Mouse (Mus musculus) MEL-GATA-1-ER (cell line): ENCODE measurements around the gene Cmc2.
A peak's percentile ranks its signal among the peaks of the same experiment; 100 is the strongest.

Source experiments
- DNase-seq: peaks from one replicate; pipeline ENCODE4 v3.0.0-alpha.2; 2012; ENCODE audit warnings: low read depth; ENCODE audit errors: extremely low read depth

Cmc2 gene

GRCm38 (mm10) chr8:116921337-116922059, at the start of gene Cmc2, which contains the start of gene Cenpn:
Gene Cmc2 (minus strand): TSS chr8:116921455.
Gene Cenpn (plus strand): TSS chr8:116921730.
- peak; percentile 83 for DNase-seq

- DNase-seq, result no peak
Observed at GRCm38 (mm10) chr8:116969531-116969930, 48.3 kb upstream of the Cmc2 start.

DNA sequence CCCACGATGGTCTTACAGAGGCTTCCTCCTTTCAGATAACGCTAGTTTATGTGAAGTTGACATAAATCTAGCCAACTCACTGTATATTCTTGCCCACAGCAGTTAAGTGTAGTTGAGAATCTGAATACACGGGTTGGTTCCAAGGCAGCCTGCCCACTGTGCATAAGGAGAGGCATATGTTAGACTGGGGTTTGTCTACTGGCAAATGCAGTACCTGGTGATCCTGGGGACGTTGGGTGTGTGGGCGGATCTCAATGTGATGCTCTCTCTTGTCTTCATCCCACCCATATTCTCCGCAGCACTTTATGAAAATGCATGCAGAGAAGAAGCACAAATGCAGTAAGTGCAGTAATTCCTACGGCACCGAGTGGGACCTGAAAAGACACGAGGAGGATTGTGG, 33.2 kb upstream of the Cmc2 start:
- DNase-seq, result no peak

GRCm38 (mm10) chr8:116952428-116952827, 31.2 kb upstream of the Cmc2 start:
- DNase-seq, result no peak

- no peak for DNase-seq
Observed at GRCm38 (mm10) chr8:116951778-116952177, 30.5 kb upstream of the Cmc2 start.

DNA sequence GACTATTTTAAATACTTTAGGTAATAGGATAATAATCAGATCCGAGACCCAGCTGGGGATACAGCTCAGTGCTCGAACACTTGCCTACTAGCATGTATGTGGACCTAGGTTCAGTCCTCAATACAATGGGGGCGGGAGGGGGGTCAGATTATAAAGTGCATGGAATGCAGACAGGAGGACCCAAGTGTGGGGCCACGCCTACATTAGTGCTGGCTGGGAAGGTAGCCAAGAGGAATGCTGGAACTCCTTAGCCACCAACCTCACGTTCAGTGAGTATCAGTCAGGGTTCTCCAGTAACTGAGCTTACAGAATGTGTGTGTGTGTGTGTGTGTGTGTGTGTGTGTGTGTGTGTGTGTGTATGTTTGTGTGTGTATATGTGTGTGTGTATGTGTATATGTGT, 30.1 kb upstream of the Cmc2 start:
- DNase-seq, result no peak

- DNase-seq, result peak; percentile 63
Observed at GRCm38 (mm10) chr8:116947589-116947988, 26.3 kb upstream of the Cmc2 start.

GRCm38 (mm10) chr8:116946851-116947250, 25.6 kb upstream of the Cmc2 start:
- no peak for DNase-seq

DNA sequence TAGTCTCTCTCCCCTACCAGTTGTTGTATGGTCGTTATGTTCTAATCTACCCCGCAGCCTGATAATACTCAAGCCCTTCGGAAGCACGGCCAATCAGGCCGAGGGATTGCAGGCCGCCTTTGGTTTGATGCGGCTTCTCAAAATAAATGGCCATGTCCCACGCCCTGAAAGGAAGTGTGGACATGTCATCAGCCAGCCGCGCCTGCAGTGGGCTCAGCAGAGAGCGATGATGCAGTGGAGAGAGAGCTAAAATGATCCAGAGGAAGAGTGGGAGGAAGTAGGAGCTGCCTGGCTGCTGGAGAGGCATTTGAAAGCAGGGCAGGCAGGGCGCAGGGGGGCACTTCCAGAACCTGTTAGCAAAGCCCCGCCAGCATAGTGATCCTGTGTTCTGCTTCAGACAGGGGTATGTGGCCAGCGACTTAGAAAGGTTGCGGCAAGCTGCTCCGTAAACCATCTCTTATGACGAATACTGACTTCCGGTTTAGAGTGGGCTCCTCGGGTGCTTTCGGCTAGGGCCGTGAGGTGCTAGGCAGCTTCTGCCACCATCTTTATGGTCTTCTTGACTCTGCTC, 25.1 kb upstream of the Cmc2 start:
- DNase-seq, result no peak

GRCm38 (mm10) chr8:116945169-116945910, 24.1 kb upstream of the Cmc2 start:
- no peak for DNase-seq

GRCm38 (mm10) chr8:116944385-116944696, 23.1 kb upstream of the Cmc2 start:
- no peak for DNase-seq

- DNase-seq, result no peak
Observed at GRCm38 (mm10) chr8:116943555-116944384, 22.5 kb upstream of the Cmc2 start.

DNA sequence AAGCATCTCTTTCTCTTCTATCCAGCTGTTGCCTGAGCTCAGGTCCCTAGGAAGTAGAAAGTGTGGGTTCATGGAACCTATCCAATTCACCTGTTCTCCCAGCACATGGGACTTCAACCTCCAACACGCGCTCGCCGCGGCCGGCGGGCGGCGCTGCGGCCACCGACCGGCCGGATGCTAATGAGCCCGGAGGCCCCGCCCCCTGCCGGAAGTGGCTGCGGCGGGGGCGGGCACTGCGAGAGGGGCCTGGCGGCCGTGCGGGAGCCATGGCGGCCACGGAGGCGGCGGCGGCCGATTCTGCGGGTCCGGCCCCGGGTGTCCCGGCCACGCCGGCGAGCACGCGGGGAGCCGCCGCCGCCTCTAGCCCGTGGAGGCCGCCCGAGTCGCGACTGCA, 21.9 kb upstream of the Cmc2 start, which contains the start of gene Atmin:
Atmin (plus strand) TSS at position 233 of the 394 bp plus-strand sequence.
- no peak for DNase-seq

DNA sequence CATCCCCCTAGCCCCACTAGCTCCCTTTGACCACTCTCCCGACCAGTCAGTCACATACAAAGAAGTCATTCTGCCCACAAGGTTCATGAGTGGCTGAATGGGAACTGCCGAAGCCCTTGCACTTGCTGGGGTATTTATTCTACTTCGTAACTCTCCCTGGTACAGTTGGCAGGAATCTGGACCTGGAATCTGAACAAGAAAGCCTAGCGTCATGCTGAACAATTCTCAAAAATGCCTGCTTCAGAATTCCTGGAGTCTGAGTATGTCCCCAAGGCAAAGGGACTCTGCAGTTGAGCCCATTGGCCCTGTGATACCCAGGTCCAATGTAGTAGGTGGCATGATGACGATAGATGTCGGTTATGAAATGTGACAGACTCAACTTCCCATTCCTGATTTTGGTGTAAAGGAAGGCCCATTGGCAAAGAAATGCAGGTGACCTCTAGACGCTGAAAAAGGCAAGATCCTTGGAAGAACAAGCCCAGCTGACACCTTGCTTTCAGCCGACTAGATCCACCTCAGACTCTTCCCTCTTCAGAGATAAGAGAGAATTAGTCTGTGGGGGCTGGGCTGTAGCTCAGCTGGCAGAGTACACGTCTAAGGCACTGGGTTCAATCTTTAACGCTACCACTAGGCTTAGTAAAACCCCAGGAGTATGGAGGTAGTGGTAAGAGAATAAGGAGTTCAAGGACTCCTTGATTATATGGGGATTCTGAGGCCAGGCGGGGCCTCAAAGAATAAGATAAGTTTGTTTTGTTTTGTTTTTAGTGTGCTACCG, 21.2 kb upstream of the Cmc2 start:
- DNase-seq, result no peak

GRCm38 (mm10) chr8:116935506-116935905, 14.3 kb upstream of the Cmc2 start:
- no peak for DNase-seq

- DNase-seq, result no peak
Observed at GRCm38 (mm10) chr8:116934976-116935375, 13.7 kb upstream of the Cmc2 start.

GRCm38 (mm10) chr8:116928588-116928987, 7.3 kb upstream of the Cmc2 start:
- no peak for DNase-seq

DNA sequence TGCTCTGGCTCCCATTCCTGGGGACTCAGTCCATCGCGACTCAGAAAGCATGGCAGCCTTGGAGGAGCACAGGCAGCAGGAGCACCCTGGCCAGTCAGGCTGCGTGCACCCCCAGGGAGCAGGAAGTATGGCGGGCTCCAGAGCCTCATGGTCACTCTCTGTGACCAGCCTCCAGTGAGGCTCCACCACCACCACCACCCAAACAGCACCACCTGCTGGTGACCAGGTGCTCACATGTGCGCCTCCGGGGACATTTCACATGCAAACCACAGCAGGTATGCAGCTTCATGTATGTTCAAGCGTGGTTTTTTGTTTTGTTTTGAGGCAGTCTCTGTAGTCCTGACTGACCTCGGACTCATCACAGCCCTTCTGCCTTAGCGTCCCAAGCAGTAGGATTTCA, 6.6 kb upstream of the Cmc2 start:
- no peak for DNase-seq

GRCm38 (mm10) chr8:116923526-116923925, 2.3 kb upstream of the Cmc2 start:
- peak; percentile 70 for DNase-seq

DNA sequence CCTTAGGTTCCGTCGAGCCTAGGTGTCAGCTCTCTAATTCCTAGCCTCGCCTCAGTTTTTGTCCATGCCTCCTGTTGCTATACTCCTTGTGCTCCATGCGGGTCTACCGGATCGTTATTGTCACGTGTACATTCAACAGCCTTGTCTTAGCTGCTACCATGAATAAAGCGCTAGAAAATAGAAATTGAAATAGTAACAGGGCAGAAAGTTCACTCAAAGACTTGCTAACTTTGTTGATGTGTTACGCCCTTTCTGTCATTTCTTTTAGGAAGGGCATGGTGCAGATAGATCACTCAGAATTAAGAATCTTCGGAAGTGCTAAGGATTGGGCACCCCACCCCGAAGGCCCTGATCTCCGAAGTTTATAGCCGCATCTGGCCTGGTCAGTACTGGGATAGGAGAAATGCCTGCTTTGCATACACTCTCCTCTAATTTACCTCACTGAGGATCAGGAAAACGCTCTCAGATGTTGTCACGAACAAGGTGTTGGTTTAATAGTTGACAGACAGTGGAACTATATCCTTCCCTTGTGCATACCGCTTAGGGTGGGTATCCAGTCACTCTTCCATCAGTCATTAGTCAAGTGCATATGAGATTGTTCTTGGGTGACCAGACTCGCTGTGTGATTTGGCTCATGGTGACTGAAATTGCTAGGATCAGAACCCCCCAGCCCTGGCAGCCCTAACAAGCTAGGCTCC, 954 bp upstream of the Cmc2 start:
- DNase-seq, result no peak
